Mouse (Mus musculus): ENCODE data around the gene Cox5b.
A peak's percentile ranks its signal among the peaks of the same experiment; 100 is the strongest.

The Cox5b gene

GRCm38 (mm10) chr1:36690671-36691235 lies 496 bp upstream of the Cox5b start:
- DNase-seq = no peak

GRCm38 (mm10) chr1:36694871-36695270 lies 3.6 kb downstream of the Cox5b start:
- no peak for DNase-seq

GRCm38 (mm10) chr1:36696411-36696810 lies 5.2 kb downstream of the Cox5b start:
- no peak for DNase-seq

GRCm38 (mm10) chr1:36697030-36697429 lies 5.8 kb downstream of the Cox5b start:
- no peak for DNase-seq

GRCm38 (mm10) chr1:36707166-36707565 lies 15.9 kb downstream of the Cox5b start:
- no peak for DNase-seq

- no peak for DNase-seq
Observed at GRCm38 (mm10) chr1:36707797-36708196, 16.5 kb downstream of the Cox5b start.

- DNase-seq = no peak
Observed at GRCm38 (mm10) chr1:36708626-36709025, 17.4 kb downstream of the Cox5b start.

GRCm38 (mm10) chr1:36709055-36709853 lies 18.0 kb downstream of the Cox5b start:
- peak; percentile 60 for DNase-seq

- peak; percentile 99 for DNase-seq
Observed at GRCm38 (mm10) chr1:36709854-36710280, 18.6 kb downstream of the Cox5b start, which contains the start of gene 4933424G06Rik. 4933424G06Rik (plus strand) TSS chr1:36710149.

- no peak for DNase-seq
Observed at GRCm38 (mm10) chr1:36711104-36711503, 19.9 kb downstream of the Cox5b start.

GRCm38 (mm10) chr1:36714311-36714710 lies 23.1 kb downstream of the Cox5b start, which contains the start of gene Actr1b:
Actr1b (minus strand) TSS chr1:36714422.
- DNase-seq = no peak

- DNase-seq = no peak
Observed at GRCm38 (mm10) chr1:36718786-36719185, 27.5 kb downstream of the Cox5b start.

GRCm38 (mm10) chr1:36723146-36724056 lies 32.2 kb downstream of the Cox5b start:
- peak; percentile 22 for DNase-seq

- no peak for DNase-seq
Observed at GRCm38 (mm10) chr1:36724057-36724431, 32.8 kb downstream of the Cox5b start.

- DNase-seq = peak; percentile 86
Observed at GRCm38 (mm10) chr1:36737300-36737699, 46.1 kb downstream of the Cox5b start.

GRCm38 (mm10) chr1:36739231-36739630 lies 48.0 kb downstream of the Cox5b start:
- no peak for DNase-seq

- no peak for DNase-seq
Observed at GRCm38 (mm10) chr1:36743046-36743445, 51.8 kb downstream of the Cox5b start.
